Mouse (Mus musculus): ENCODE measurements around the gene Psmd14. TPM values are rescaled to one million over a fixed set of nuclear protein-coding genes. Genes with fewer than 3 reads are reported as not detected.

The Psmd14 gene
- total RNA-seq, 2 experiments from 2014 or later: 96.3 to 110 TPM

GRCm38 (mm10) chr2:61806346-61806825 is 94.9 kb downstream of the Psmd14 start:
- Histone ChIP-seq H3K27ac (peak overlapping the region; percentile 94), H3K4me3 (peak overlapping the region; percentile 71)
- intact Hi-C loops (cut with DNase I): no loop called here
- no peak for TF ChIP-seq CTCF (IDR thresholded peaks at IDR 0.05)
- DNase-seq (ENCODE audit: extremely low spot score in 1 of 2, low spot score in 2 of 2): no peak

- TF ChIP-seq CTCF (IDR thresholded peaks at IDR 0.05): no peak
- intact Hi-C loops (cut with DNase I): no loop called here
- Histone ChIP-seq H3K4me3 (peak overlapping the region; percentile 50), H3K27ac (peak overlapping the region; percentile 87)
- DNase-seq (ENCODE audit: extremely low spot score in 1 of 2, low spot score in 2 of 2): peak; percentile 22 to 38
These were observed 95.7 kb downstream of the Psmd14 start for GRCm38 (mm10) chr2:61807151-61807550.

GRCm38 (mm10) chr2:61807781-61808180 is 96.3 kb downstream of the Psmd14 start:
- intact Hi-C loops (cut with DNase I): no loop called here
- Histone ChIP-seq H3K27ac (peak overlapping the region; percentile 87), H3K4me3 (peak overlapping the region; percentile 50)
- no peak for DNase-seq (ENCODE audit: extremely low spot score in 1 of 2, low spot score in 2 of 2)
- TF ChIP-seq CTCF (IDR thresholded peaks at IDR 0.05): no peak

GRCm38 (mm10) chr2:61808776-61809175 is 97.3 kb downstream of the Psmd14 start:
- TF ChIP-seq CTCF (IDR thresholded peaks at IDR 0.05): no peak
- DNase-seq (ENCODE audit: extremely low spot score in 1 of 2, low spot score in 2 of 2): no peak
- Histone ChIP-seq H3K4me3 (peak overlapping the region; percentile 50), H3K27ac (peak overlapping the region; percentile 87)
- intact Hi-C loops (cut with DNase I): no loop called here

- Histone ChIP-seq H3K4me3 (peak overlapping the region; percentile 50), H3K27ac (peak overlapping the region; percentile 87)
- TF ChIP-seq CTCF (IDR thresholded peaks at IDR 0.05): no peak
- intact Hi-C loops (cut with DNase I): no loop called here
- no peak for DNase-seq (ENCODE audit: extremely low spot score in 1 of 2, low spot score in 2 of 2)
These were observed 97.9 kb downstream of the Psmd14 start for GRCm38 (mm10) chr2:61809381-61809780.

- no peak for DNase-seq (ENCODE audit: extremely low spot score in 1 of 2, low spot score in 2 of 2)
- no peak for TF ChIP-seq CTCF (IDR thresholded peaks at IDR 0.05)
- Histone ChIP-seq H3K4me3 (peak overlapping the region; percentile 50), H3K27ac (peak overlapping the region; percentile 87)
- intact Hi-C loops (cut with DNase I): loop anchor here (5.0 kb wide), 2 partner anchors 647 to 702 kb away; no protein-coding TSS in a partner anchor
These were observed 99.3 kb downstream of the Psmd14 start for GRCm38 (mm10) chr2:61810751-61811150.

GRCm38 (mm10) chr2:61811163-61811506 is 99.6 kb downstream of the Psmd14 start:
- H3K4me3 ChIP-seq: peak overlapping the region; percentile 50
- H3K27ac ChIP-seq: peak overlapping the region; percentile 87
- no peak for DNase-seq (ENCODE audit: extremely low spot score in 1 of 2, low spot score in 2 of 2)
- intact Hi-C loops (cut with DNase I): loop anchor here (5.0 kb wide), 2 partner anchors 646 to 701 kb away; no protein-coding TSS in a partner anchor
- no peak for TF ChIP-seq CTCF (IDR thresholded peaks at IDR 0.05)

GRCm38 (mm10) chr2:61811507-61812421 is 100.3 kb downstream of the Psmd14 start:
- Histone ChIP-seq H3K27ac (peak overlapping the region; percentile 87), H3K4me3 (peak overlapping the region; percentile 50)
- intact Hi-C loops (cut with DNase I): loop anchor here (5.0 kb wide), 2 partner anchors 646 to 701 kb away; no protein-coding TSS in a partner anchor
- TF ChIP-seq CTCF (IDR thresholded peaks at IDR 0.05): no peak; the same call in 1 of the 2 replicates
- peak; percentile 24 to 49 for DNase-seq (ENCODE audit: extremely low spot score in 1 of 2, low spot score in 2 of 2)

- intact Hi-C loops (cut with DNase I): loop anchor here (5.0 kb wide), 2 partner anchors 645 to 700 kb away; no protein-coding TSS in a partner anchor
- Histone ChIP-seq H3K4me3 (peak overlapping the region; percentile 50), H3K27ac (peak overlapping the region; percentile 87)
- TF ChIP-seq CTCF (IDR thresholded peaks at IDR 0.05): no peak
- no peak for DNase-seq (ENCODE audit: extremely low spot score in 1 of 2, low spot score in 2 of 2)
These were observed 101.0 kb downstream of the Psmd14 start for GRCm38 (mm10) chr2:61812536-61812935.

GRCm38 (mm10) chr2:61813106-61813505 is 101.6 kb downstream of the Psmd14 start:
- intact Hi-C loops (cut with DNase I): loop anchor here (5.0 kb wide), 2 partner anchors 644 to 699 kb away; no protein-coding TSS in a partner anchor

GRCm38 (mm10) chr2:61813521-61813920 is 102.0 kb downstream of the Psmd14 start:
- no peak for DNase-seq (ENCODE audit: extremely low spot score in 1 of 2, low spot score in 2 of 2)
- no peak for TF ChIP-seq CTCF (IDR thresholded peaks at IDR 0.05)
- Histone ChIP-seq H3K27ac (peak overlapping the region; percentile 87), H3K4me3 (peak overlapping the region; percentile 50)
- intact Hi-C loops (cut with DNase I): loop anchor here (5.0 kb wide), 2 partner anchors 644 to 699 kb away; no protein-coding TSS in a partner anchor

More at GRCm38 (mm10) chr2:61813106-61813505, 101.6 kb downstream of the Psmd14 start:
- no peak for TF ChIP-seq CTCF (IDR thresholded peaks at IDR 0.05)
- H3K4me3 ChIP-seq: peak overlapping the region; percentile 50
- DNase-seq (ENCODE audit: extremely low spot score in 1 of 2, low spot score in 2 of 2): no peak
- peak overlapping the region; percentile 87 for H3K27ac ChIP-seq

Measured in left cerebral cortex, adult 2 months (tissue).